Mouse (Mus musculus) heart, adult 2 months (tissue): ENCODE measurements around the gene Car10.

ENCODE experiments used
- CTCF ChIP-seq: fragments of 200-600 bp; IDR thresholded peaks from 2 replicates; pipeline ENCODE4 v1.8.1; 2022; ENCODE audit warnings: antibody characterized with exemption, mild to moderate bottlenecking, moderate library complexity
- EP300 ChIP-seq: fragments of 200-500 bp; IDR thresholded peaks from 2 replicates; pipeline ENCODE4 v1.6.1; 2011; ENCODE audit warnings: low read depth, low read length, control low read depth; ENCODE audit not compliant: insufficient read depth
- POLR2A ChIP-seq: fragments of 200-500 bp; IDR thresholded peaks from 2 replicates; pipeline ENCODE4 v1.6.1; 2011; ENCODE audit warnings: mild to moderate bottlenecking, low read depth, low read length, control low read depth; ENCODE audit not compliant: insufficient read depth

DNA sequence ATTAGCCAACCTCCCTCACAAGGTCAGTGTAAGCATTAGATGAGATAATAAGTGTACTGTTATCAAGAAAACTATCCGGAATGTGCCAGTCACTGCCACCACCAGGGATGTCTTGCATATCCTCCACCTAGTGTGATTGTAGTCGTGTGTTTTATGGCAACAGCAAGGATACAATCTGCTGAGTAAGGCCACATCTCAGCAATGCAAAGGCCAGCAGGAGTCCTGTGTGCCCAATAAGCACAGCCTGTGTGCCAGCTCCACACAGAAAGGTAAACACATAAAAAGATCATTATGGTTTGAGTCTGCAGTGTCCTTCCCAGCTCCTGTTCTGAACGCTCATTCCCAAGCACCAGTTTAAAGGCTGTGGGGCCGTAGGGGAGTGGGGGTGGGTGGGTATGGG is 386.8 kb downstream of the Car10 start:
- no peak for TF ChIP-seq CTCF
- TF ChIP-seq POLR2A, result no peak
- no peak for TF ChIP-seq EP300
